Mouse (Mus musculus) T-helper 17 cell (primary cell): Measurements from ENCODE around the gene Zscan21.
"Not testable (repeated sequence)": the region's sequence is repeated elsewhere in the genome, so short reads cannot be mapped to it uniquely, and the experiment has no call there.

Experiments
- in situ Hi-C, 2 experiments: fragments of 300-600 bp; cut with MboI, MseI; formaldehyde crosslinking; loops; 1 replicate in 1 of 2; 2 replicates in 1 of 2; pipeline ENCODE4 v1.15.1; 2025; ENCODE audit warnings: high pct_unique_total_duplicates in 2 of 2

Gene Zscan21

GRCm38 (mm10) chr5:138116255-138117198, at the start of gene Zscan21:
TSS of gene Zscan21 (plus strand) at chr5:138116903.
- in situ Hi-C loops: no loop called here

GRCm38 (mm10) chr5:138073803-138074202, 42.9 kb upstream of the Zscan21 start:
- in situ Hi-C loops: no loop called here

- in situ Hi-C loops: no loop called here
These were observed 41.0 kb upstream of the Zscan21 start for GRCm38 (mm10) chr5:138075684-138076083.

- in situ Hi-C loops: no loop called here
These were observed 40.6 kb upstream of the Zscan21 start for GRCm38 (mm10) chr5:138076148-138076547.

- in situ Hi-C loops: loop anchor here in 1 of 2 experiments (5.0 kb wide), 1 partner anchor 57 kb away; no protein-coding TSS in a partner anchor
These were observed 36.2 kb upstream of the Zscan21 start for GRCm38 (mm10) chr5:138080456-138080855.

- in situ Hi-C loops: loop anchor here in 1 of 2 experiments (5.0 kb wide), 1 partner anchor 56 kb away; no protein-coding TSS in a partner anchor
These were observed 35.3 kb upstream of the Zscan21 start for GRCm38 (mm10) chr5:138081446-138081845.

- in situ Hi-C loops: loop anchor here in 1 of 2 experiments (5.0 kb wide), 1 partner anchor 54 kb away; no protein-coding TSS in a partner anchor
These were observed 33.3 kb upstream of the Zscan21 start for GRCm38 (mm10) chr5:138083318-138083900.

GRCm38 (mm10) chr5:138083936-138084335, 32.8 kb upstream of the Zscan21 start:
- in situ Hi-C loops: loop anchor here in 1 of 2 experiments (5.0 kb wide), 1 partner anchor 53 kb away; no protein-coding TSS in a partner anchor

GRCm38 (mm10) chr5:138084507-138084906, 32.2 kb upstream of the Zscan21 start:
- in situ Hi-C loops: loop anchor here in 1 of 2 experiments (5.0 kb wide), 1 partner anchor 53 kb away; no protein-coding TSS in a partner anchor

- in situ Hi-C loops: loop anchor here in 1 of 2 experiments (5.0 kb wide), 1 partner anchor 52 kb away; no protein-coding TSS in a partner anchor
These were observed 31.7 kb upstream of the Zscan21 start, which contains the start of gene Zkscan1 for GRCm38 (mm10) chr5:138084996-138085395. TSS of gene Zkscan1 (plus strand) at chr5:138085084.

GRCm38 (mm10) chr5:138085421-138085911, 31.2 kb upstream of the Zscan21 start:
- in situ Hi-C loops: no loop called here

- in situ Hi-C loops: no loop called here
These were observed 29.9 kb upstream of the Zscan21 start for GRCm38 (mm10) chr5:138086842-138087241.

- in situ Hi-C loops: no loop called here
These were observed 28.3 kb upstream of the Zscan21 start for GRCm38 (mm10) chr5:138088366-138088765.

- in situ Hi-C loops: no loop called here
These were observed 27.6 kb upstream of the Zscan21 start for GRCm38 (mm10) chr5:138089108-138089551.

GRCm38 (mm10) chr5:138090271-138090670, 26.4 kb upstream of the Zscan21 start:
- in situ Hi-C loops: no loop called here

GRCm38 (mm10) chr5:138090737-138091136, 26.0 kb upstream of the Zscan21 start:
- in situ Hi-C loops: no loop called here

GRCm38 (mm10) chr5:138092771-138093170, 23.9 kb upstream of the Zscan21 start:
- in situ Hi-C loops: no loop called here

- in situ Hi-C loops: no loop called here
These were observed 22.2 kb upstream of the Zscan21 start for GRCm38 (mm10) chr5:138094474-138094873.

- in situ Hi-C loops: no loop called here
These were observed 11.7 kb upstream of the Zscan21 start for GRCm38 (mm10) chr5:138104976-138105375.

GRCm38 (mm10) chr5:138107130-138107529, 9.6 kb upstream of the Zscan21 start:
- in situ Hi-C loops: no loop called here

- in situ Hi-C loops: not testable (repeated sequence)
These were observed 6.8 kb upstream of the Zscan21 start for GRCm38 (mm10) chr5:138109847-138110396.
